Mouse (Mus musculus): Measurements from ENCODE around the gene 4930455H04Rik.

4930455H04Rik gene

GRCm38 (mm10) chr3:116955061-116955460, 13.0 kb upstream of the 4930455H04Rik start:
- no peaks in the 10 kb centered on the region for H3K36me3 ChIP-seq (ENCODE audit: control insufficient read depth, insufficient read depth, low read length, poor library complexity, severe bottlenecking)
- no peak for DNase-seq (ENCODE audit: low read depth, low spot score)
- no peaks in the 10 kb centered on the region for H3K27me3 ChIP-seq (ENCODE audit: control insufficient read depth, insufficient read depth, low read length, poor library complexity, severe bottlenecking)

GRCm38 (mm10) chr3:116960414-116960813, 7.7 kb upstream of the 4930455H04Rik start:
- no peaks in the 10 kb centered on the region for H3K36me3 ChIP-seq (ENCODE audit: control insufficient read depth, insufficient read depth, low read length, poor library complexity, severe bottlenecking)
- H3K27me3 ChIP-seq (ENCODE audit: control insufficient read depth, insufficient read depth, low read length, poor library complexity, severe bottlenecking) = no peaks in the 10 kb centered on the region
- DNase-seq (ENCODE audit: low read depth, low spot score) = no peak

GRCm38 (mm10) chr3:116961354-116962142, 6.5 kb upstream of the 4930455H04Rik start:
- H3K36me3 ChIP-seq (ENCODE audit: control insufficient read depth, insufficient read depth, low read length, poor library complexity, severe bottlenecking) = no peaks in the 10 kb centered on the region
- DNase-seq (ENCODE audit: low read depth, low spot score) = no peak
- no peaks in the 10 kb centered on the region for H3K27me3 ChIP-seq (ENCODE audit: control insufficient read depth, insufficient read depth, low read length, poor library complexity, severe bottlenecking)

- no peaks in the 10 kb centered on the region for H3K36me3 ChIP-seq (ENCODE audit: control insufficient read depth, insufficient read depth, low read length, poor library complexity, severe bottlenecking)
- no peak for DNase-seq (ENCODE audit: low read depth, low spot score)
- H3K27me3 ChIP-seq (ENCODE audit: control insufficient read depth, insufficient read depth, low read length, poor library complexity, severe bottlenecking) = no peaks in the 10 kb centered on the region
Observed at GRCm38 (mm10) chr3:116963213-116963612, 4.9 kb upstream of the 4930455H04Rik start.

GRCm38 (mm10) chr3:116964426-116964825, 3.6 kb upstream of the 4930455H04Rik start:
- DNase-seq (ENCODE audit: low read depth, low spot score) = no peak
- Histone ChIP-seq H3K27me3 (ENCODE audit: control insufficient read depth, insufficient read depth, low read length, poor library complexity, severe bottlenecking) (no peaks in the 10 kb centered on the region), H3K36me3 (ENCODE audit: control insufficient read depth, insufficient read depth, low read length, poor library complexity, severe bottlenecking) (no peaks in the 10 kb centered on the region)

GRCm38 (mm10) chr3:116966225-116966624, 1.8 kb upstream of the 4930455H04Rik start:
- H3K27me3 ChIP-seq (ENCODE audit: control insufficient read depth, insufficient read depth, low read length, poor library complexity, severe bottlenecking) = no peaks in the 10 kb centered on the region
- no peak for DNase-seq (ENCODE audit: low read depth, low spot score)
- H3K36me3 ChIP-seq (ENCODE audit: control insufficient read depth, insufficient read depth, low read length, poor library complexity, severe bottlenecking) = no peaks in the 10 kb centered on the region

GRCm38 (mm10) chr3:116966800-116967199, 1.3 kb upstream of the 4930455H04Rik start:
- no peak for DNase-seq (ENCODE audit: low read depth, low spot score)
- no peaks in the 10 kb centered on the region for H3K27me3 ChIP-seq (ENCODE audit: control insufficient read depth, insufficient read depth, low read length, poor library complexity, severe bottlenecking)
- no peaks in the 10 kb centered on the region for H3K36me3 ChIP-seq (ENCODE audit: control insufficient read depth, insufficient read depth, low read length, poor library complexity, severe bottlenecking)

GRCm38 (mm10) chr3:116967436-116967835, 631 bp upstream of the 4930455H04Rik start:
- no peaks in the 10 kb centered on the region for H3K36me3 ChIP-seq (ENCODE audit: control insufficient read depth, insufficient read depth, low read length, poor library complexity, severe bottlenecking)
- no peaks in the 10 kb centered on the region for H3K27me3 ChIP-seq (ENCODE audit: control insufficient read depth, insufficient read depth, low read length, poor library complexity, severe bottlenecking)
- no peak for DNase-seq (ENCODE audit: low read depth, low spot score)

- Histone ChIP-seq H3K36me3 (ENCODE audit: control insufficient read depth, insufficient read depth, low read length, poor library complexity, severe bottlenecking) (no peaks in the 10 kb centered on the region), H3K27me3 (ENCODE audit: control insufficient read depth, insufficient read depth, low read length, poor library complexity, severe bottlenecking) (no peaks in the 10 kb centered on the region)
- DNase-seq (ENCODE audit: low read depth, low spot score) = no peak
Observed at GRCm38 (mm10) chr3:116968540-116968997, 502 bp downstream of the 4930455H04Rik start, which contains the start of gene Palmd. Gene Palmd, minus strand, starts transcription at chr3:116968987.

- Histone ChIP-seq H3K36me3 (ENCODE audit: control insufficient read depth, insufficient read depth, low read length, poor library complexity, severe bottlenecking) (no peaks in the 10 kb centered on the region), H3K27me3 (ENCODE audit: control insufficient read depth, insufficient read depth, low read length, poor library complexity, severe bottlenecking) (no peaks in the 10 kb centered on the region)
- no peak for DNase-seq (ENCODE audit: low read depth, low spot score)
Observed at GRCm38 (mm10) chr3:116969003-116969402, 936 bp downstream of the 4930455H04Rik start.

GRCm38 (mm10) chr3:116969786-116970185, 1.7 kb downstream of the 4930455H04Rik start:
- no peaks in the 10 kb centered on the region for H3K27me3 ChIP-seq (ENCODE audit: control insufficient read depth, insufficient read depth, low read length, poor library complexity, severe bottlenecking)
- H3K36me3 ChIP-seq (ENCODE audit: control insufficient read depth, insufficient read depth, low read length, poor library complexity, severe bottlenecking) = no peaks in the 10 kb centered on the region
- no peak for DNase-seq (ENCODE audit: low read depth, low spot score)

- DNase-seq (ENCODE audit: low read depth, low spot score) = no peak
- H3K27me3 ChIP-seq (ENCODE audit: control insufficient read depth, insufficient read depth, low read length, poor library complexity, severe bottlenecking) = no peaks in the 10 kb centered on the region
- H3K36me3 ChIP-seq (ENCODE audit: control insufficient read depth, insufficient read depth, low read length, poor library complexity, severe bottlenecking) = no peaks in the 10 kb centered on the region
Observed at GRCm38 (mm10) chr3:116981811-116982575, 13.9 kb downstream of the 4930455H04Rik start.

GRCm38 (mm10) chr3:116985042-116985455, 17.0 kb downstream of the 4930455H04Rik start:
- DNase-seq (ENCODE audit: low read depth, low spot score) = no peak
- Histone ChIP-seq H3K27me3 (ENCODE audit: control insufficient read depth, insufficient read depth, low read length, poor library complexity, severe bottlenecking) (no peaks in the 10 kb centered on the region), H3K36me3 (ENCODE audit: control insufficient read depth, insufficient read depth, low read length, poor library complexity, severe bottlenecking) (no peaks in the 10 kb centered on the region)

GRCm38 (mm10) chr3:116985741-116986140, 17.7 kb downstream of the 4930455H04Rik start:
- DNase-seq (ENCODE audit: low read depth, low spot score) = no peak
- Histone ChIP-seq H3K36me3 (ENCODE audit: control insufficient read depth, insufficient read depth, low read length, poor library complexity, severe bottlenecking) (no peaks in the 10 kb centered on the region), H3K27me3 (ENCODE audit: control insufficient read depth, insufficient read depth, low read length, poor library complexity, severe bottlenecking) (no peaks in the 10 kb centered on the region)

- no peak for DNase-seq (ENCODE audit: low read depth, low spot score)
- Histone ChIP-seq H3K36me3 (ENCODE audit: control insufficient read depth, insufficient read depth, low read length, poor library complexity, severe bottlenecking) (no peaks in the 10 kb centered on the region), H3K27me3 (ENCODE audit: control insufficient read depth, insufficient read depth, low read length, poor library complexity, severe bottlenecking) (no peaks in the 10 kb centered on the region)
Observed at GRCm38 (mm10) chr3:116986451-116986850, 18.4 kb downstream of the 4930455H04Rik start.

Data from splenic B cell, adult 2 months (primary cell).